Mouse (Mus musculus): ENCODE results near the gene Gal3st2. TPM values are rescaled to one million over a fixed set of nuclear protein-coding genes. Genes with fewer than 3 reads are reported as not detected.

Gene Gal3st2
- total RNA-seq, 2 experiments from 2014 or later: 0.70 to 0.84 TPM

Other genes with a start within 250 kb of the Gal3st2 start
- gene Stk25, start 202.6 kb upstream of the Gal3st2 start, total RNA-seq (2021): 10 to 100 TPM; 91.2 to 95.6 TPM
- gene Bok, start 175.6 kb upstream of the Gal3st2 start, total RNA-seq (2021): 1 to 10 TPM; 4.7 TPM
- gene Atg4b, start 109.8 kb upstream of the Gal3st2 start, total RNA-seq (2021): 10 to 100 TPM; 36.9 to 37.9 TPM
- gene Thap4, start 106.4 kb upstream of the Gal3st2 start, total RNA-seq (2021): 10 to 100 TPM; 78.5 to 84.7 TPM
- 10 to 100 TPM; 23.9 to 24.8 TPM for gene Dtymk, start 59.4 kb upstream of the Gal3st2 start, total RNA-seq (2021)
- 10 to 100 TPM; 10.7 to 12.6 TPM for gene Ing5, start 57.3 kb upstream of the Gal3st2 start, total RNA-seq (2021)
- gene D2hgdh, start 36.4 kb upstream of the Gal3st2 start, total RNA-seq (2021): 10 to 100 TPM; 29.7 to 34.8 TPM
- under 1 TPM; 0.39 to 0.59 TPM for gene Gal3st2b, start 57.0 kb downstream of the Gal3st2 start, total RNA-seq (2021)
- gene Gal3st2c, start 129.2 kb downstream of the Gal3st2 start, total RNA-seq (2021): 1 to 10 TPM; 1.0 to 1.1 TPM
- not detected for gene Neu4, start 159.1 kb downstream of the Gal3st2 start, total RNA-seq (2021)
- gene Pdcd1, start 191.2 kb downstream of the Gal3st2 start, total RNA-seq (2021): not detected